Mouse (Mus musculus) heart, embryonic 15.5 days (tissue): ENCODE data around the gene Muc20. TPM values are rescaled to one million over a fixed set of nuclear protein-coding genes. Genes with fewer than 3 reads are reported as not detected.

Experiments
- ATAC-seq: fragments of 200-750 bp; cut with Nextera tagmentation; replicated peaks from 2 replicates; pipeline ENCODE4 v1.8.0; 2017; ENCODE audit warnings: low read depth, moderate TSS enrichment; ENCODE audit not compliant: insufficient number of reproducible peaks, insufficient read depth, low FRiP score
- H3K27ac ChIP-seq: fragments of 300-500 bp; sonication (generic); 2 replicates; pipeline ENCODE4 v1.5.1; 2015; ENCODE audit warnings: mild to moderate bottlenecking, inconsistent platforms
- H3K27me3 ChIP-seq: fragments of 300-500 bp; sonication (generic); 2 replicates; pipeline ENCODE4 v1.6.1; 2015; ENCODE audit warnings: inconsistent platforms
- H3K36me3 ChIP-seq: fragments of 300-500 bp; sonication (generic); 2 replicates; pipeline ENCODE4 v1.6.1; 2015; ENCODE audit warnings: mild to moderate bottlenecking, inconsistent platforms
- H3K4me1 ChIP-seq: fragments of 300-500 bp; sonication (generic); replicated peaks from 2 replicates; pipeline ENCODE4 v1.6.1; 2015; ENCODE audit warnings: inconsistent platforms
- H3K4me2 ChIP-seq: fragments of 300-500 bp; sonication (generic); 2 replicates; pipeline ENCODE4 v1.6.1; 2015; ENCODE audit warnings: inconsistent platforms, mild to moderate bottlenecking, moderate library complexity
- H3K4me3 ChIP-seq: fragments of 300-500 bp; sonication (generic); 2 replicates; pipeline ENCODE4 v1.5.1; 2015; ENCODE audit warnings: mild to moderate bottlenecking, inconsistent platforms
- H3K9ac ChIP-seq: fragments of 300-500 bp; sonication (generic); 2 replicates; pipeline ENCODE4 v1.6.1; 2015; ENCODE audit warnings: mild to moderate bottlenecking, inconsistent platforms
- H3K9me3 ChIP-seq: fragments of 300-500 bp; sonication (generic); replicated peaks from 2 replicates; pipeline ENCODE4 v1.6.1; 2016; ENCODE audit warnings: inconsistent platforms
- WGBS: fragments of 180-500 bp; shearing (Covaris S2); methylation state at CpG from one replicate; pipeline ENCODE4 v1.1.7; 2015; ENCODE audit warnings: mixed read lengths; 5-methylcytosine and 5-hydroxymethylcytosine counted together
- polyA plus RNA-seq: library from polyadenylated mRNA; unstranded; fragments of >200 nt; fragmentation: Nextera tagmentation; extraction: Ambion mirVana; gene quantifications from 2 replicates; pipeline ENCODE4 v1.2.1, GENCODE M21; 2015

The Muc20 gene
- polyA plus RNA-seq, 1 experiment from 2014 or later, result not detected

- no peak for ATAC-seq
- WGBS, result 79% methylated on average over 2 of the region's 2 CpGs
- H3K4me2 ChIP-seq, result no peak overlapping the region
Observed at GRCm38 (mm10) chr16:32742712-32743111, 54.5 kb downstream of the Muc20 start.

DNA sequence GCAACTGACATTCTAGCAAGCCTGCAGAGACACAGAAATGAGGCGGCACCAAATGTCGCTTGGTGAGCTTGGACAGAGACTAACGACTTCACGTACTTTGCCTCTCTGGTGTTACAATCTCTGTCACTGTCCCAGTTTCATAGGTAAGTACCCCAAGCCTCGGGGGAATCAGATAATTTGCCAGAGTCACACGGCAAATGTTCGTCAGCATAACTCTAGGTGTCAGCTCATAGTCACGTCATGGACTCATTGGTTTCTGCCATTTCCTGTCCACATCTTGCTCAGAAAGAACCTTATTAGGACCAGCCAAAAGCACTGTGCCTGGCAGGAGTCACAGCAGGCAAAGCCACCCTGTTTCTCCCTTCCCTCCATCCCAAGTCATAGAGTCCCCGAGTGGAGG is 55.9 kb downstream of the Muc20 start:
- no peaks in the 10 kb centered on the region for H3K9me3 ChIP-seq
- no peaks in the 10 kb centered on the region for H3K27me3 ChIP-seq
- H3K36me3 ChIP-seq, result no peaks in the 10 kb centered on the region
- no peak overlapping the region for H3K9ac ChIP-seq
- H3K4me3 ChIP-seq, result no peak overlapping the region
- ATAC-seq, result no peak
- H3K4me2 ChIP-seq, result no peak overlapping the region
- no peaks in the 10 kb centered on the region for H3K4me1 ChIP-seq
- WGBS, result 74% methylated on average over 9 of the region's 9 CpGs
- H3K27ac ChIP-seq, result no peak overlapping the region

More at GRCm38 (mm10) chr16:32742712-32743111, 54.5 kb downstream of the Muc20 start:
- H3K27ac ChIP-seq, result no peak overlapping the region
- H3K4me1 ChIP-seq, result no peaks in the 10 kb centered on the region
- no peaks in the 10 kb centered on the region for H3K27me3 ChIP-seq
- H3K9me3 ChIP-seq, result no peaks in the 10 kb centered on the region
- H3K4me3 ChIP-seq, result no peak overlapping the region
- no peak overlapping the region for H3K9ac ChIP-seq
- no peaks in the 10 kb centered on the region for H3K36me3 ChIP-seq

- Histone ChIP-seq H3K4me3 (no peak overlapping the region), H3K9me3 (no peaks in the 10 kb centered on the region), H3K4me2 (no peak overlapping the region), H3K36me3 (no peaks in the 10 kb centered on the region), H3K4me1 (no peaks in the 10 kb centered on the region), H3K27me3 (no peaks in the 10 kb centered on the region), H3K9ac (no peak overlapping the region), H3K27ac (no peak overlapping the region)
- ATAC-seq, result no peak
- WGBS, result 80% methylated on average over 8 of the region's 8 CpGs
Observed at GRCm38 (mm10) chr16:32740003-32740663, 57.1 kb downstream of the Muc20 start.

GRCm38 (mm10) chr16:32736022-32736421 is 61.2 kb downstream of the Muc20 start:
- no peaks in the 10 kb centered on the region for H3K27me3 ChIP-seq
- H3K4me2 ChIP-seq, result no peak overlapping the region
- 38% methylated on average over 3 of the region's 3 CpGs for WGBS
- no peak for ATAC-seq
- no peak overlapping the region for H3K27ac ChIP-seq
- H3K9me3 ChIP-seq, result no peaks in the 10 kb centered on the region
- no peak overlapping the region for H3K4me3 ChIP-seq
- no peaks in the 10 kb centered on the region for H3K4me1 ChIP-seq
- no peaks in the 10 kb centered on the region for H3K36me3 ChIP-seq
- H3K9ac ChIP-seq, result no peak overlapping the region

- H3K27me3 ChIP-seq, result no peaks in the 10 kb centered on the region
- no peaks in the 10 kb centered on the region for H3K4me1 ChIP-seq
- H3K9me3 ChIP-seq, result no peaks in the 10 kb centered on the region
- H3K4me2 ChIP-seq, result no peak within 1 kb of the TSS
- no peak within 1 kb of the TSS for H3K9ac ChIP-seq
- H3K27ac ChIP-seq, result no peak within 1 kb of the TSS
- 91% methylated on average over 2 of the region's 2 CpGs for WGBS
- ATAC-seq, result no peak
- H3K4me3 ChIP-seq, result no peak within 1 kb of the TSS
- no peaks in the 10 kb centered on the region for H3K36me3 ChIP-seq
Observed at GRCm38 (mm10) chr16:32735586-32735985, 61.6 kb downstream of the Muc20 start, which contains the start of gene Muc4. Gene Muc4, plus strand, starts transcription at chr16:32735886.

GRCm38 (mm10) chr16:32733213-32733612 is 64.0 kb downstream of the Muc20 start:
- H3K4me3 ChIP-seq, result no peak overlapping the region
- no peak overlapping the region for H3K4me2 ChIP-seq
- no peaks in the 10 kb centered on the region for H3K27me3 ChIP-seq
- no peak for ATAC-seq
- no peak overlapping the region for H3K9ac ChIP-seq
- no peak overlapping the region for H3K27ac ChIP-seq
- 79% methylated on average over 3 of the region's 3 CpGs for WGBS
- no peaks in the 10 kb centered on the region for H3K9me3 ChIP-seq
- H3K36me3 ChIP-seq, result no peaks in the 10 kb centered on the region
- H3K4me1 ChIP-seq, result no peaks in the 10 kb centered on the region

- no peaks in the 10 kb centered on the region for H3K27me3 ChIP-seq
- no peak overlapping the region for H3K4me3 ChIP-seq
- no peak overlapping the region for H3K27ac ChIP-seq
- WGBS, result 79% methylated on average over 1 of the region's 1 CpGs
- H3K9me3 ChIP-seq, result no peaks in the 10 kb centered on the region
- H3K4me1 ChIP-seq, result no peaks in the 10 kb centered on the region
- no peak overlapping the region for H3K9ac ChIP-seq
- H3K36me3 ChIP-seq, result no peaks in the 10 kb centered on the region
- H3K4me2 ChIP-seq, result no peak overlapping the region
- no peak for ATAC-seq
Observed at GRCm38 (mm10) chr16:32728730-32729129, 68.5 kb downstream of the Muc20 start.

DNA sequence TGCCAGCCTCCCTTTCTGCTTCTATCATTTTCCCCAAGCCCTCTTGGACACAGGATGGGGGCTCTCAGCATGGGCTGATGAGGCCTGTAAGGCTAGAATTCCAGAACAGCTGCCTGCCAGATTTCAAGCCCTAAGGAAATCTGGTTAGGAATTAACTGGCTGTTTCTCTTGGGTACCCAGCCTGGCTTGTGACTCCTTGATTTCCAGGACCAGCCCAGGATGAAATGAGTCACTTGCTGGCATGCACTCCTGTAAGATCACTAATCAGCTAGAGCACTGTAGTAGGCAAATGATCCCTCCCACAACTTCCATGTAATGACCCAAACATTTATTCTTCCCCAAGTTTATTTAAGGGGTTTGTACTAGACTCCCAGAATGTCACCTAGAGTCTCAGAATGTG is 69.0 kb downstream of the Muc20 start:
- Histone ChIP-seq H3K36me3 (no peaks in the 10 kb centered on the region), H3K27ac (no peak overlapping the region), H3K9me3 (no peaks in the 10 kb centered on the region), H3K27me3 (no peaks in the 10 kb centered on the region), H3K4me1 (no peaks in the 10 kb centered on the region), H3K4me3 (no peak overlapping the region), H3K9ac (no peak overlapping the region), H3K4me2 (no peak overlapping the region)
- no peak for ATAC-seq

Other genes starting within 250 kb of the Muc20 start
- 34.5 and 34.8 TPM in 2 replicates for gene Tfrc, start 188.5 kb downstream of the Muc20 start, polyA plus RNA-seq
- gene Tnk2, start 153.6 kb downstream of the Muc20 start, polyA plus RNA-seq, result 6.9 and 9.5 TPM in 2 replicates
- not detected in 2 replicates for gene Muc4, start 61.5 kb downstream of the Muc20 start, polyA plus RNA-seq
- not detected in 2 replicates for gene Smbd1, start 13.0 kb upstream of the Muc20 start, polyA plus RNA-seq
- 101 and 125 TPM in 2 replicates for gene Fyttd1, start 80.1 kb upstream of the Muc20 start, polyA plus RNA-seq
- gene Rubcn, start 80.3 kb upstream of the Muc20 start, polyA plus RNA-seq, result 27.0 and 34.0 TPM in 2 replicates
- gene Lrch3, start 116.7 kb upstream of the Muc20 start, polyA plus RNA-seq, result 15.0 and 15.8 TPM in 2 replicates